Comparison of ENCODE assay signal across 8 mouse cellular contexts in genomic region chr4:119809245-119809644, GRCm38 (mm10).
DNase-seq lines count a peak whose midpoint lies in the region; ATAC-seq and TF ChIP-seq lines count a peak whose summit lies in the region.

No protein-coding gene starts in this region.

- no peak for DNase-seq in heart, embryonic 10.5 days (ENCODE audit: low spot score)
- DNase-seq in thymus, postnatal 0 days (ENCODE audit: low spot score): peak; percentile 61
- no peak for DNase-seq in thymus, adult 18-20 months
- peak; percentile 80 for DNase-seq in embryo, embryonic 10 days (ENCODE audit: low spot score)
- DNase-seq in limb, embryonic 14.5 days (ENCODE audit: low spot score): peak; percentile 63
- no peak for DNase-seq in layer of hippocampus, adult 9-11 months

- no peak overlapping the region for H3K4me2 ChIP-seq in heart, embryonic 16.5 days (ENCODE audit: low read depth, low read length)
- H3K4me2 ChIP-seq in limb, embryonic 14.5 days (replicated peaks; ENCODE audit: low read depth, low read length, severe bottlenecking): no peak overlapping the region

- WGBS in heart, embryonic 16.5 days: 34% methylated on average over 5 of the region's 5 CpGs
- WGBS in heart, embryonic 10.5 days: 21% methylated on average over 5 of the region's 5 CpGs
- 30% methylated on average over 5 of the region's 5 CpGs for WGBS in limb, embryonic 14.5 days

- ATAC-seq in heart, embryonic 16.5 days (replicated peaks; ENCODE audit: extremely low read depth, insufficient read depth, low FRiP score): 0 out of 2 replicates have a peak, but pooled peaks have one; percentile 37
- ATAC-seq in limb, embryonic 14.5 days (ENCODE audit: low FRiP score, low read depth): no peak
- no peak for ATAC-seq in erythroblast, adult 5-6 weeks (replicated peaks; ENCODE audit: low FRiP score, poor library complexity, severe bottlenecking)

- no peaks in the 10 kb centered on the region for H3K9me3 ChIP-seq in heart, embryonic 16.5 days (replicated peaks; ENCODE audit: control insufficient read depth, low read length)
- no peaks in the 10 kb centered on the region for H3K9me3 ChIP-seq in heart, embryonic 10.5 days
- H3K9me3 ChIP-seq in limb, embryonic 14.5 days (ENCODE audit: control insufficient read depth, low read length): no peaks in the 10 kb centered on the region

- H3K9ac ChIP-seq in heart, embryonic 16.5 days (ENCODE audit: low read length): no peak overlapping the region
- H3K9ac ChIP-seq in limb, embryonic 14.5 days (ENCODE audit: low read depth, low read length, severe bottlenecking): no peak overlapping the region

- H3K36me3 ChIP-seq in heart, embryonic 16.5 days (ENCODE audit: control insufficient read depth, insufficient read depth): no peaks in the 10 kb centered on the region
- no peaks in the 10 kb centered on the region for H3K36me3 ChIP-seq in heart, embryonic 10.5 days
- no peaks in the 10 kb centered on the region for H3K36me3 ChIP-seq in limb, embryonic 14.5 days (ENCODE audit: control insufficient read depth, insufficient read depth, low read length)

- H3K4me1 ChIP-seq in heart, embryonic 16.5 days (ENCODE audit: control insufficient read depth, insufficient read depth, low read length): peaks cover 10% of the 10 kb centered on the region; the same call in 1 of the 2 replicates
- peaks cover 15% of the 10 kb centered on the region for H3K4me1 ChIP-seq in heart, embryonic 10.5 days
- H3K4me1 ChIP-seq in limb, embryonic 14.5 days (ENCODE audit: control insufficient read depth, insufficient read depth, low read length): no peaks in the 10 kb centered on the region

- H3K27ac ChIP-seq in heart, embryonic 16.5 days (ENCODE audit: low read length): no peak overlapping the region
- no peak overlapping the region for H3K27ac ChIP-seq in heart, embryonic 10.5 days
- H3K27ac ChIP-seq in limb, embryonic 14.5 days (replicated peaks; ENCODE audit: low read depth, low read length): no peak overlapping the region

- no peak for TF ChIP-seq POLR2A in limb, embryonic 14.5 days (IDR thresholded peaks at IDR 0.05; ENCODE audit: borderline replicate concordance, extremely low read depth, insufficient read depth, insufficient read length)

- no peaks in the 10 kb centered on the region; the same call in none of the 2 replicates for H3K27me3 ChIP-seq in heart, embryonic 16.5 days (ENCODE audit: control insufficient read depth, insufficient read depth, low read length)
- H3K27me3 ChIP-seq in heart, embryonic 10.5 days (ENCODE audit: insufficient read depth, poor library complexity, severe bottlenecking): peaks cover 16% of the 10 kb centered on the region
- H3K27me3 ChIP-seq in limb, embryonic 14.5 days (ENCODE audit: control insufficient read depth, insufficient read depth, low read length): peaks cover 16% of the 10 kb centered on the region

- H3K4me3 ChIP-seq in heart, embryonic 16.5 days (ENCODE audit: low read length): no peak overlapping the region
- H3K4me3 ChIP-seq in heart, embryonic 10.5 days: no peak overlapping the region
- H3K4me3 ChIP-seq in limb, embryonic 14.5 days (replicated peaks; ENCODE audit: low read length): no peak overlapping the region

Comparison
In these comparisons a context has a peak if more than half of its experiments do, and no peak if none do; other contexts are left out.
1. DNase-seq: peak in thymus, postnatal 0 days (single experiment), embryo, embryonic 10 days (single experiment) and limb, embryonic 14.5 days (single experiment); none in heart, embryonic 10.5 days (single experiment), thymus, adult 18-20 months (0 of 2) and layer of hippocampus, adult 9-11 months (single experiment).